Mouse (Mus musculus): ENCODE measurements around the gene Degs1. TPM values are rescaled to one million over a fixed set of nuclear protein-coding genes. Genes with fewer than 3 reads are reported as not detected.
A peak's percentile ranks its signal among the peaks of the same experiment; 100 is the strongest.

Gene Degs1
- total RNA-seq, 2 experiments from 2014 or later = 27.6 to 31.7 TPM

- no peak for DNase-seq
- intact Hi-C loops (cut with DNase I; ENCODE audit: low total_unique reads) = no loop called here
These were observed 45.2 kb downstream of the Degs1 start for GRCm38 (mm10) chr1:182237386-182237785.

GRCm38 (mm10) chr1:182235174-182235573 lies 47.4 kb downstream of the Degs1 start:
- intact Hi-C loops (cut with DNase I; ENCODE audit: low total_unique reads) = no loop called here
- DNase-seq = no peak

GRCm38 (mm10) chr1:182229381-182229780 lies 53.2 kb downstream of the Degs1 start:
- DNase-seq = no peak
- intact Hi-C loops (cut with DNase I; ENCODE audit: low total_unique reads) = no loop called here

GRCm38 (mm10) chr1:182227141-182227963 lies 55.3 kb downstream of the Degs1 start:
- intact Hi-C loops (cut with DNase I; ENCODE audit: low total_unique reads) = no loop called here
- peak; percentile 15 for DNase-seq

GRCm38 (mm10) chr1:182226261-182226660 lies 56.3 kb downstream of the Degs1 start:
- DNase-seq = no peak
- intact Hi-C loops (cut with DNase I; ENCODE audit: low total_unique reads) = no loop called here

Other genes starting within 250 kb of the Degs1 start
- 10 to 100 TPM; 36.2 to 39.1 TPM for gene Srp9, start 158.1 kb downstream of the Degs1 start, total RNA-seq (2021)
- gene Vmn1r1, start 118.3 kb downstream of the Degs1 start, total RNA-seq (2021) = not detected
- 10 to 100 TPM; 19.2 to 19.4 TPM for gene Fbxo28, start 58.8 kb upstream of the Degs1 start, total RNA-seq (2021)
- gene Trp53bp2, start 126.4 kb upstream of the Degs1 start, total RNA-seq (2021) = 10 to 100 TPM; 10.7 TPM
- gene Capn2, start 234.8 kb upstream of the Degs1 start, total RNA-seq (2021) = 10 to 100 TPM; 60.2 to 70.7 TPM